Mouse (Mus musculus): ENCODE data around the gene A030003K21Rik.

DNA sequence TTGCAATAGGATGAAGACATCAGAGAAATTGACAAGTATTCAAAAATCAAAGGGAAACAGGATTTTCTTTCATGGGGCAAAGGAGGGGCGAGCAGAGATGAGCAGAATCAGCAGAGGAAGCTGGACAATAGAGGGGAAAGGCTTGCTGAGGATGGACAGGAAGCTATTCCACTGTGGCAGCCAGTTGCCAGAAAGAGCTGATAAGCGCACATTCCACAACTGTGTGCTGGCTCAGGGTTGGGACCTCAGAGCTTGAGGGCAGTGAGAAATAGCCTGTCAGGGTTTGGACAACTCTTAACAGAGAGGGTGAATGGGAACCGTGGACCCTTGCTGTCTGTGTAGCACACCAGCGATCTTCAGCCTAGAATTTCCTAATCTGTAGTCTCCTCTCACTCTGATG, 28.9 kb upstream of the A030003K21Rik start:
- no peak for TF ChIP-seq CTCF (IDR thresholded peaks at IDR 0.05; ENCODE audit: low read depth, low read length)
- TF ChIP-seq GATA1 (IDR thresholded peaks at IDR 0.05; ENCODE audit: borderline replicate concordance, low read length) = no peak
- no peak for TF ChIP-seq TAL1 (conservative IDR thresholded peaks at IDR 0.05; ENCODE audit: low read depth, low read length)

All from G1E (cell line).